ENCODE assay signal across 24 mouse cellular contexts in the genomic region with DNA sequence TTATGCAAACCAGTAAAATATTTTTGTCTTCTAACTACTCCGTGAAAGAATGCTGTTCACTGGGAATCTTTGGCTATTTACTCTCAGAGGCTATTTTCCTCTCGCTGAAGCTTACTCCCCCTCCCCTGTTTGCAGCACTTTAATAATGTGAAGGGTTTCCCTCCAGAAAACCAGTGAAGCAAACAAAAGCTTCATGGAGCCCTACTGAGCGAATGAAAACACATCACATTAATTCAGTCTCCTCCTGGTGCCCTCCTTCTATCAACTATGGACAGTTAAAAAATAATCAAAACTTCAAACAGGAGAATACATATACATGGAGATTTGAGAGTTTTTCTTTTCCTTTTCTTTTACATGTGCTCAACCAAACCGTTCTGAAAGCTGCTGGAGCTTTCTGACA.
DNase-seq lines count a peak whose midpoint lies in the region; ATAC-seq and TF ChIP-seq lines count a peak whose summit lies in the region.
"Had no signal": no experiment of that assay in that cellular context is flagged by ENCODE, and none has a peak within 500 bp of the region (broad histone marks: within the 10 kb centered on the region; RNA-seq: fewer than 3 reads in every experiment).

No protein-coding gene starts in this region.

- TF ChIP-seq CTCF in forebrain, postnatal 0 days (IDR thresholded peaks at IDR 0.05; ENCODE audit: low read depth), result no peak

- no peak overlapping the region for H3K4me2 ChIP-seq in forebrain, embryonic 11.5 days (ENCODE audit: low read depth, low read length, severe bottlenecking)
- H3K4me2 ChIP-seq in forebrain, postnatal 0 days (ENCODE audit: low read depth), result no peak overlapping the region
- H3K4me2 ChIP-seq in neural tube, embryonic 15.5 days, result no peak overlapping the region
- H3K4me2 ChIP-seq in midbrain, embryonic 13.5 days (replicated peaks), result no peak overlapping the region
- no peak overlapping the region for H3K4me2 ChIP-seq in intestine, embryonic 15.5 days (replicated peaks)
- H3K4me2 ChIP-seq: heart, embryonic 12.5 days; limb, embryonic 12.5 days; liver, embryonic 12.5 days had no signal

- H3K9ac ChIP-seq in forebrain, embryonic 11.5 days (ENCODE audit: low read length), result no peak overlapping the region
- H3K9ac ChIP-seq in forebrain, postnatal 0 days, result no peak overlapping the region
- H3K9ac ChIP-seq in neural tube, embryonic 15.5 days (replicated peaks), result no peak overlapping the region
- no peak overlapping the region for H3K9ac ChIP-seq in midbrain, embryonic 13.5 days (replicated peaks)
- no peak overlapping the region for H3K9ac ChIP-seq in intestine, embryonic 15.5 days
- H3K9ac ChIP-seq: heart, embryonic 12.5 days; limb, embryonic 12.5 days; liver, embryonic 12.5 days had no signal

- no peak for DNase-seq in forebrain, embryonic 11.5 days (ENCODE audit: low spot score)
- DNase-seq in forebrain, postnatal 0 days, result no peak
- no peak for DNase-seq in neural tube, embryonic 10.5 days (ENCODE audit: extremely low spot score, low spot score)
- DNase-seq in right cerebral cortex, adult 2 months (ENCODE audit: low spot score in 2 of 2), result no peak
- DNase-seq in ovary, postnatal 36 days (ENCODE audit: low spot score), result no peak
- DNase-seq: adrenal gland, adult 8-10 months; cerebellum, adult 18-20 months; cerebellum, postnatal 36 days; heart, postnatal 14 days; kidney, adult 8-10 months; kidney, postnatal 25 days; lung, adult 2 months; right cerebral cortex, postnatal 14 days; thymus, postnatal 36 days had no signal

- no peak overlapping the region for H3K4me3 ChIP-seq in forebrain, embryonic 11.5 days (ENCODE audit: low read depth, low read length)
- H3K4me3 ChIP-seq in forebrain, postnatal 0 days (ENCODE audit: low read depth, low read length), result no peak overlapping the region
- H3K4me3 ChIP-seq in neural tube, embryonic 15.5 days (replicated peaks), result no peak overlapping the region
- H3K4me3 ChIP-seq in midbrain, embryonic 13.5 days (replicated peaks), result no peak overlapping the region
- H3K4me3 ChIP-seq in intestine, embryonic 15.5 days (replicated peaks), result no peak overlapping the region
- H3K4me3 ChIP-seq: embryonic facial prominence, embryonic 10.5 days; heart, embryonic 12.5 days; limb, embryonic 12.5 days; liver, embryonic 12.5 days had no signal

- no peak overlapping the region for H3K27ac ChIP-seq in forebrain, embryonic 11.5 days (ENCODE audit: low read depth, low read length)
- H3K27ac ChIP-seq in forebrain, postnatal 0 days (ENCODE audit: low read depth, low read length), result no peak overlapping the region
- H3K27ac ChIP-seq in neural tube, embryonic 15.5 days (replicated peaks), result 0 out of 2 replicates have a peak overlapping the region, but pooled peaks have one; percentile 6
- H3K27ac ChIP-seq in midbrain, embryonic 13.5 days, result no peak overlapping the region
- no peak overlapping the region for H3K27ac ChIP-seq in intestine, embryonic 15.5 days
- H3K27ac ChIP-seq: embryonic facial prominence, embryonic 10.5 days; limb, embryonic 12.5 days; liver, embryonic 12.5 days had no signal

- peak; percentile 64 for ATAC-seq in forebrain, embryonic 11.5 days (replicated peaks; ENCODE audit: low FRiP score)
- no peak for ATAC-seq in forebrain, postnatal 0 days
- ATAC-seq in neural tube, embryonic 15.5 days (ENCODE audit: low FRiP score), result no peak; the same call in 1 of the 2 replicates
- 0 out of 2 replicates have a peak, but pooled peaks have one; percentile 6 for ATAC-seq in midbrain, embryonic 13.5 days
- ATAC-seq in intestine, embryonic 15.5 days, result no peak
- ATAC-seq: CD4-positive, CD25-positive, alpha-beta regulatory T cell, adult 4 months; inflammation-experienced regulatory T-cells, adult 6 months; liver, embryonic 12.5 days; Patski had no signal

- H3K27me3 ChIP-seq in forebrain, embryonic 11.5 days (ENCODE audit: control insufficient read depth, insufficient read depth, low read length), result no peaks in the 10 kb centered on the region
- H3K27me3 ChIP-seq in forebrain, postnatal 0 days (ENCODE audit: insufficient read depth, low read length), result no peaks in the 10 kb centered on the region
- H3K27me3 ChIP-seq in neural tube, embryonic 15.5 days (replicated peaks), result no peaks in the 10 kb centered on the region
- no peaks in the 10 kb centered on the region for H3K27me3 ChIP-seq in midbrain, embryonic 13.5 days
- H3K27me3 ChIP-seq in intestine, embryonic 15.5 days (replicated peaks), result no peaks in the 10 kb centered on the region
- H3K27me3 ChIP-seq: heart, embryonic 12.5 days; limb, embryonic 12.5 days; liver, embryonic 12.5 days; Patski had no signal

- 14% methylated on average over 4 of the region's 4 CpGs for WGBS in forebrain, embryonic 11.5 days
- WGBS in forebrain, postnatal 0 days, result 9% methylated on average over 4 of the region's 4 CpGs
- WGBS in neural tube, embryonic 15.5 days, result 31% methylated on average over 4 of the region's 4 CpGs
- WGBS in midbrain, embryonic 13.5 days, result 8% methylated on average over 4 of the region's 4 CpGs
- 54% methylated on average over 4 of the region's 4 CpGs for WGBS in intestine, embryonic 15.5 days

- H3K36me3 ChIP-seq in forebrain, embryonic 11.5 days (ENCODE audit: control insufficient read depth, insufficient read depth, low read length), result no peaks in the 10 kb centered on the region
- H3K36me3 ChIP-seq in forebrain, postnatal 0 days (ENCODE audit: insufficient read depth), result no peaks in the 10 kb centered on the region
- no peaks in the 10 kb centered on the region for H3K36me3 ChIP-seq in neural tube, embryonic 15.5 days
- H3K36me3 ChIP-seq in midbrain, embryonic 13.5 days, result no peaks in the 10 kb centered on the region
- H3K36me3 ChIP-seq in intestine, embryonic 15.5 days, result no peaks in the 10 kb centered on the region
- H3K36me3 ChIP-seq: embryonic facial prominence, embryonic 10.5 days; heart, embryonic 12.5 days; limb, embryonic 12.5 days; liver, embryonic 12.5 days had no signal

- H3K9me3 ChIP-seq in forebrain, embryonic 11.5 days (ENCODE audit: control insufficient read depth, low read length), result no peaks in the 10 kb centered on the region
- no peaks in the 10 kb centered on the region for H3K9me3 ChIP-seq in forebrain, postnatal 0 days (ENCODE audit: low read length)
- no peaks in the 10 kb centered on the region for H3K9me3 ChIP-seq in neural tube, embryonic 15.5 days (replicated peaks)
- no peaks in the 10 kb centered on the region for H3K9me3 ChIP-seq in midbrain, embryonic 13.5 days
- no peaks in the 10 kb centered on the region for H3K9me3 ChIP-seq in intestine, embryonic 15.5 days
- H3K9me3 ChIP-seq: embryonic facial prominence, embryonic 10.5 days; heart, embryonic 12.5 days; limb, embryonic 12.5 days; liver, embryonic 12.5 days had no signal

- H3K4me1 ChIP-seq in forebrain, embryonic 11.5 days (replicated peaks; ENCODE audit: control insufficient read depth, insufficient read depth, low read length), result no peaks in the 10 kb centered on the region
- H3K4me1 ChIP-seq in forebrain, postnatal 0 days (ENCODE audit: insufficient read depth), result no peaks in the 10 kb centered on the region
- H3K4me1 ChIP-seq in neural tube, embryonic 15.5 days, result no peaks in the 10 kb centered on the region
- peaks cover 7% of the 10 kb centered on the region; the same call in 1 of the 2 replicates for H3K4me1 ChIP-seq in midbrain, embryonic 13.5 days (replicated peaks)
- H3K4me1 ChIP-seq in intestine, embryonic 15.5 days (replicated peaks), result no peaks in the 10 kb centered on the region
- H3K4me1 ChIP-seq: embryonic facial prominence, embryonic 10.5 days; heart, embryonic 12.5 days; limb, embryonic 12.5 days; liver, embryonic 12.5 days had no signal

Comparison
In these comparisons a context has a peak if more than half of its experiments do, and no peak if none do; other contexts are left out.
1. ATAC-seq: peak in forebrain, embryonic 11.5 days (single experiment) and midbrain, embryonic 13.5 days (single experiment); none in forebrain, postnatal 0 days (single experiment), neural tube, embryonic 15.5 days (single experiment) and intestine, embryonic 15.5 days (single experiment).